Mouse (Mus musculus): Measurements from ENCODE around the gene Gart. TPM values are rescaled to one million over a fixed set of nuclear protein-coding genes. Genes with fewer than 3 reads are reported as not detected.

The Gart gene
- polyA plus RNA-seq, 1 experiment from 2014 or later = 125 TPM

Other genes starting within 250 kb of the Gart start
- 42.7 and 44.1 TPM in 2 replicates for gene Il10rb, start 240.8 kb downstream of the Gart start, polyA plus RNA-seq (2015; fragmentation: Nextera tagmentation; extraction: Ambion mirVana)
- 30.2 and 40.9 TPM in 2 replicates for gene Ifnar1, start 161.7 kb downstream of the Gart start, polyA plus RNA-seq (2015; fragmentation: Nextera tagmentation; extraction: Ambion mirVana)
- gene Ifngr2, start 99.9 kb downstream of the Gart start, polyA plus RNA-seq (2015; fragmentation: Nextera tagmentation; extraction: Ambion mirVana) = 38.1 and 41.6 TPM in 2 replicates
- 33.9 and 38.5 TPM in 2 replicates for gene Tmem50b, start 49.2 kb downstream of the Gart start, polyA plus RNA-seq (2015; fragmentation: Nextera tagmentation; extraction: Ambion mirVana)
- gene Dnajc28, start 27.9 kb downstream of the Gart start, polyA plus RNA-seq (2015; fragmentation: Nextera tagmentation; extraction: Ambion mirVana) = 2.3 and 3.3 TPM in 2 replicates
- gene Son, start 554 bp upstream of the Gart start, polyA plus RNA-seq (2015; fragmentation: Nextera tagmentation; extraction: Ambion mirVana) = 132 and 172 TPM in 2 replicates
- gene Donson, start 41.8 kb upstream of the Gart start, polyA plus RNA-seq (2015; fragmentation: Nextera tagmentation; extraction: Ambion mirVana) = 21.8 and 23.2 TPM in 2 replicates
- gene Cryzl1, start 82.0 kb upstream of the Gart start, polyA plus RNA-seq (2015; fragmentation: Nextera tagmentation; extraction: Ambion mirVana) = 27.0 and 28.0 TPM in 2 replicates
- gene Itsn1, start 82.3 kb upstream of the Gart start, polyA plus RNA-seq (2015; fragmentation: Nextera tagmentation; extraction: Ambion mirVana) = 2.7 and 3.0 TPM in 2 replicates